33 mouse cellular contexts compared by ENCODE assay signal in genomic region chr4:138958612-138959011, GRCm38 (mm10). TPM values are rescaled to one million over a fixed set of nuclear protein-coding genes. Genes with fewer than 3 reads are reported as not detected.
"Had no signal": no experiment of that assay in that cellular context is flagged by ENCODE, and none has a peak within 500 bp of the region (broad histone marks: within the 10 kb centered on the region; RNA-seq: fewer than 3 reads in every experiment).

No protein-coding gene starts in this region.

- ATAC-seq: forebrain, embryonic 16.5 days; hindbrain, embryonic 16.5 days; inflammation-experienced regulatory T-cells, adult 6 months; intestine, embryonic 15.5 days; intestine, postnatal 0 days had no signal

- H3K27me3 ChIP-seq: hindbrain, embryonic 12.5 days; intestine, embryonic 15.5 days had no signal

- H3K9ac ChIP-seq: heart, embryonic 12.5 days; hindbrain, embryonic 12.5 days; hindbrain, embryonic 14.5 days; intestine, embryonic 15.5 days; limb, embryonic 12.5 days; liver, embryonic 14.5 days had no signal

- H3K27ac ChIP-seq: heart, embryonic 10.5 days; hindbrain, embryonic 10.5 days; hindbrain, embryonic 12.5 days; hindbrain, embryonic 14.5 days; intestine, embryonic 15.5 days; limb, embryonic 10.5 days; limb, embryonic 12.5 days; liver, embryonic 14.5 days had no signal

- H3K4me3 ChIP-seq: heart, embryonic 10.5 days; heart, embryonic 12.5 days; hindbrain, embryonic 10.5 days; hindbrain, embryonic 12.5 days; intestine, embryonic 15.5 days; left cerebral cortex, adult 2 months; limb, embryonic 10.5 days; limb, embryonic 12.5 days had no signal

- DNase-seq: heart, adult 18-20 months; heart, postnatal 10 days; heart, postnatal 4 days; kidney, adult 8-10 months; kidney, postnatal 4 days; layer of hippocampus, adult 9-11 months; liver had no signal

- H3K36me3 ChIP-seq: heart, embryonic 10.5 days; heart, embryonic 12.5 days; hindbrain, embryonic 10.5 days; hindbrain, embryonic 12.5 days; intestine, embryonic 15.5 days; limb, embryonic 10.5 days; limb, embryonic 12.5 days had no signal

- H3K4me2 ChIP-seq: heart, embryonic 12.5 days; hindbrain, embryonic 12.5 days; hindbrain, embryonic 14.5 days; intestine, embryonic 15.5 days; limb, embryonic 12.5 days; liver, embryonic 11.5 days had no signal

- H3K9me3 ChIP-seq: heart, embryonic 10.5 days; heart, embryonic 12.5 days; hindbrain, embryonic 10.5 days; hindbrain, embryonic 12.5 days; intestine, embryonic 15.5 days; limb, embryonic 10.5 days; limb, embryonic 12.5 days had no signal

- H3K4me1 ChIP-seq: heart, embryonic 10.5 days; heart, embryonic 12.5 days; hindbrain, embryonic 10.5 days; hindbrain, embryonic 12.5 days; intestine, embryonic 15.5 days; limb, embryonic 10.5 days; limb, embryonic 12.5 days had no signal

RNA-seq across cellular contexts. Expression of gene Rnf186, which starts 8.3 kb away (rescaled TPM):
- total RNA-seq: gastrocnemius, postnatal 25 days; gastrocnemius, postnatal 4 days; granulocyte monocyte progenitor cell, adult 5-6 weeks; heart, adult 18-20 months; heart, postnatal 10 days; heart, postnatal 25 days; heart, postnatal 4 days; layer of hippocampus, adult 8-10 months; layer of hippocampus, postnatal 14 days; left cerebral cortex, adult 2 months; left cerebral cortex, postnatal 14 days; left cerebral cortex, postnatal 36 days had no signal
- polyA plus RNA-seq: forebrain, embryonic 16.5 days; frontal cortex, adult 2 months; heart, embryonic 12.5 days; heart, embryonic 14.5 days; hindbrain, embryonic 10.5 days; hindbrain, embryonic 12.5 days; hindbrain, embryonic 14.5 days; hindbrain, embryonic 16.5 days; inflammation-experienced regulatory T-cells, adult 6 months; limb, embryonic 10.5 days; limb, embryonic 12.5 days; limb, embryonic 14.5 days; liver, embryonic 11.5 days had no signal
